21 mouse cellular contexts compared by ENCODE assay signal in genomic region chr19:45248691-45249090, GRCm38 (mm10). TPM values are rescaled to one million over a fixed set of nuclear protein-coding genes. Genes with fewer than 3 reads are reported as not detected.
A peak's percentile ranks its signal among the peaks of the same experiment; 100 is the strongest.
DNase-seq lines count a peak whose midpoint lies in the region; ATAC-seq lines count a peak whose summit lies in the region.
"Had no signal": no experiment of that assay in that cellular context is flagged by ENCODE, and none has a peak within 500 bp of the region (broad histone marks: within the 10 kb centered on the region; RNA-seq: fewer than 3 reads in every experiment).

No protein-coding gene starts in this region.

- no peak overlapping the region for H3K27ac ChIP-seq in forebrain, embryonic 13.5 days
- H3K27ac ChIP-seq in forebrain, embryonic 12.5 days, result no peak overlapping the region
- H3K27ac ChIP-seq in neural tube, embryonic 14.5 days (ENCODE audit: low read depth, low read length), result no peak overlapping the region
- H3K27ac ChIP-seq: left cerebral cortex, adult 2 months; limb, embryonic 12.5 days; liver, embryonic 14.5 days; midbrain, embryonic 15.5 days had no signal

- ATAC-seq in forebrain, embryonic 13.5 days, result peak; percentile 68; the same call in 1 of the 2 replicates
- no peak for ATAC-seq in forebrain, embryonic 12.5 days (ENCODE audit: low FRiP score)
- peak; percentile 34; the same call in 1 of the 2 replicates for ATAC-seq in neural tube, embryonic 14.5 days (ENCODE audit: low read depth)
- no peak for ATAC-seq in megakaryocyte, adult 5-6 weeks (ENCODE audit: poor library complexity, severe bottlenecking)
- ATAC-seq: lung, postnatal 0 days; midbrain, embryonic 15.5 days had no signal

- H3K9ac ChIP-seq in forebrain, embryonic 13.5 days, result no peak overlapping the region
- no peak overlapping the region for H3K9ac ChIP-seq in forebrain, embryonic 12.5 days
- no peak overlapping the region for H3K9ac ChIP-seq in neural tube, embryonic 14.5 days (replicated peaks; ENCODE audit: low read depth, low read length)
- H3K9ac ChIP-seq: limb, embryonic 12.5 days; liver, embryonic 14.5 days; midbrain, embryonic 15.5 days had no signal

- intact Hi-C loops in left cerebral cortex, postnatal 4 days (cut with DNase I), result loop anchor here (10.0 kb wide), 1 partner anchor 46 kb away; no protein-coding TSS in a partner anchor
- intact Hi-C loops in left cerebral cortex, postnatal 14 days (cut with DNase I), result no loop called here

- no peaks in the 10 kb centered on the region for H3K36me3 ChIP-seq in forebrain, embryonic 13.5 days (ENCODE audit: poor library complexity, severe bottlenecking)
- no peaks in the 10 kb centered on the region for H3K36me3 ChIP-seq in forebrain, embryonic 12.5 days (replicated peaks)
- H3K36me3 ChIP-seq in neural tube, embryonic 14.5 days (ENCODE audit: control insufficient read depth, insufficient read depth, low read length), result no peaks in the 10 kb centered on the region
- H3K36me3 ChIP-seq: limb, embryonic 12.5 days; midbrain, embryonic 15.5 days had no signal

- no peaks in the 10 kb centered on the region for H3K4me1 ChIP-seq in forebrain, embryonic 13.5 days
- no peaks in the 10 kb centered on the region for H3K4me1 ChIP-seq in forebrain, embryonic 12.5 days
- H3K4me1 ChIP-seq in neural tube, embryonic 14.5 days (ENCODE audit: control insufficient read depth, insufficient read depth, low read length), result no peaks in the 10 kb centered on the region
- H3K4me1 ChIP-seq: limb, embryonic 12.5 days had no signal

- peak; percentile 84 for DNase-seq in left cerebral cortex, postnatal 4 days
- DNase-seq in left cerebral cortex, postnatal 14 days (ENCODE audit: low spot score in 2 of 2), result no peak
- peak; percentile 55 to 67 for DNase-seq in cerebellum, postnatal 25 days
- no peak for DNase-seq in T-cell, adult 2 months (ENCODE audit: low spot score)
- DNase-seq: B cell, adult 2 months; gastrocnemius, postnatal 14 days; heart, postnatal 10 days; kidney, adult 2 months; kidney, postnatal 14 days; right cerebral cortex, postnatal 25 days; thymus, postnatal 14 days had no signal

- no peak overlapping the region for H3K4me2 ChIP-seq in forebrain, embryonic 13.5 days
- no peak overlapping the region for H3K4me2 ChIP-seq in forebrain, embryonic 12.5 days
- H3K4me2 ChIP-seq in neural tube, embryonic 14.5 days (ENCODE audit: low read depth, low read length), result no peak overlapping the region
- H3K4me2 ChIP-seq: limb, embryonic 12.5 days; midbrain, embryonic 15.5 days had no signal

- WGBS in forebrain, embryonic 13.5 days, result 67% methylated on average over 19 of the region's 19 CpGs
- WGBS in forebrain, embryonic 12.5 days, result 74% methylated on average over 19 of the region's 19 CpGs
- WGBS in neural tube, embryonic 14.5 days, result 59% methylated on average over 19 of the region's 19 CpGs

- H3K27me3 ChIP-seq in forebrain, embryonic 13.5 days, result peaks cover 83% of the 10 kb centered on the region
- H3K27me3 ChIP-seq in forebrain, embryonic 12.5 days, result peaks cover 83% of the 10 kb centered on the region
- H3K27me3 ChIP-seq in neural tube, embryonic 14.5 days (ENCODE audit: control insufficient read depth, insufficient read depth, low read length), result peaks cover 4% of the 10 kb centered on the region; the same call in 1 of the 2 replicates

- no peak overlapping the region for H3K4me3 ChIP-seq in forebrain, embryonic 13.5 days
- H3K4me3 ChIP-seq in forebrain, embryonic 12.5 days (replicated peaks), result no peak overlapping the region
- no peak overlapping the region for H3K4me3 ChIP-seq in neural tube, embryonic 14.5 days (ENCODE audit: low read depth, low read length)
- H3K4me3 ChIP-seq: left cerebral cortex, adult 2 months; limb, embryonic 12.5 days; megakaryocyte, embryonic 14.5 days; midbrain, embryonic 15.5 days had no signal

- H3K9me3 ChIP-seq in forebrain, embryonic 13.5 days (replicated peaks), result no peaks in the 10 kb centered on the region
- no peaks in the 10 kb centered on the region for H3K9me3 ChIP-seq in forebrain, embryonic 12.5 days
- H3K9me3 ChIP-seq in neural tube, embryonic 14.5 days (ENCODE audit: control insufficient read depth, low read length), result no peaks in the 10 kb centered on the region
- H3K9me3 ChIP-seq: limb, embryonic 12.5 days; megakaryocyte, embryonic 14.5 days; midbrain, embryonic 15.5 days had no signal

RNA-seq across cellular contexts. Expression of gene Lbx1, which starts 13.1 kb away (rescaled TPM):
- polyA plus RNA-seq in forebrain, embryonic 13.5 days (2015; fragmentation: Nextera tagmentation; extraction: Ambion mirVana), result not detected in 2 replicates
- polyA plus RNA-seq in forebrain, embryonic 12.5 days (2016; fragmentation: Nextera tagmentation; extraction: Ambion mirVana), result not detected in 2 replicates
- total RNA-seq in left cerebral cortex, postnatal 4 days (2021), result not detected
- under 1 TPM in 1 of 2 experiments, not detected in 1; 0.13 TPM for total RNA-seq in left cerebral cortex, postnatal 14 days (2021)
- 23.0 and 24.3 TPM in 2 replicates for polyA plus RNA-seq in neural tube, embryonic 14.5 days (2014; fragmentation: Nextera tagmentation; extraction: Ambion mirVana)
- total RNA-seq in megakaryocyte, adult 5-6 weeks (2015), result not detected in 2 replicates
- not detected in 2 replicates for total RNA-seq in megakaryocyte, adult 5-6 weeks (2017)
- total RNA-seq: heart, postnatal 10 days; left cerebral cortex, adult 2 months had no signal
- polyA plus RNA-seq: liver, embryonic 14.5 days; lung, postnatal 0 days had no signal

Comparison
In these comparisons a context has a peak if more than half of its experiments do, and no peak if none do; other contexts are left out.
1. ATAC-seq: peak in forebrain, embryonic 13.5 days (single experiment) and neural tube, embryonic 14.5 days (single experiment); none in forebrain, embryonic 12.5 days (single experiment) and megakaryocyte, adult 5-6 weeks (single experiment).
2. DNase-seq: peak in left cerebral cortex, postnatal 4 days (single experiment) and cerebellum, postnatal 25 days (2 of 2); none in left cerebral cortex, postnatal 14 days (0 of 2) and T-cell, adult 2 months (single experiment).